Mouse (Mus musculus) embryonic facial prominence, embryonic 14.5 days (tissue): Measurements from ENCODE around the gene Tmem200b. TPM values are rescaled to one million over a fixed set of nuclear protein-coding genes. Genes with fewer than 3 reads are reported as not detected.

ENCODE experiments used
- ATAC-seq: fragments of 200-750 bp; cut with Nextera tagmentation; 2 replicates; pipeline ENCODE4 v1.8.0; 2017; ENCODE audit warnings: low read depth, moderate number of reproducible peaks, moderate TSS enrichment
- DNase-seq: peaks from one replicate; pipeline ENCODE4 v3.0.0-alpha.2; 2015; ENCODE audit warnings: low spot score
- H3K27ac ChIP-seq: fragments of 300-500 bp; sonication (generic); replicated peaks from 2 replicates; pipeline ENCODE4 v1.5.1; 2014; ENCODE audit warnings: low read depth, mild to moderate bottlenecking, low read length, moderate library complexity
- H3K27me3 ChIP-seq: fragments of 300-500 bp; sonication (generic); replicated peaks from 2 replicates; pipeline ENCODE4 v1.6.1; 2014; ENCODE audit warnings: low read length; ENCODE audit not compliant: control insufficient read depth, insufficient read depth
- H3K36me3 ChIP-seq: fragments of 300-500 bp; sonication (generic); 2 replicates; pipeline ENCODE4 v1.6.1; 2014; ENCODE audit warnings: low read length, mixed read lengths; ENCODE audit not compliant: control insufficient read depth, insufficient read depth
- H3K4me1 ChIP-seq: fragments of 300-500 bp; sonication (generic); 2 replicates; pipeline ENCODE4 v1.6.1; 2014; ENCODE audit warnings: antibody characterized with exemption, low read length; ENCODE audit not compliant: control insufficient read depth, insufficient read depth
- H3K4me2 ChIP-seq: fragments of 300-500 bp; sonication (generic); 2 replicates; pipeline ENCODE4 v1.6.1; 2014; ENCODE audit warnings: low read depth, mild to moderate bottlenecking, low read length, moderate library complexity, mixed read lengths
- H3K4me3 ChIP-seq: fragments of 300-500 bp; sonication (generic); 2 replicates; pipeline ENCODE4 v1.5.1; 2014; ENCODE audit warnings: low read depth, mild to moderate bottlenecking, low read length
- H3K9ac ChIP-seq: fragments of 300-500 bp; sonication (generic); 2 replicates; pipeline ENCODE4 v1.6.1; 2014; ENCODE audit warnings: low read depth, mild to moderate bottlenecking, low read length, moderate library complexity, mixed read lengths
- H3K9me3 ChIP-seq: fragments of 300-500 bp; sonication (generic); 2 replicates; pipeline ENCODE4 v1.6.1; 2016; ENCODE audit warnings: low read length; ENCODE audit not compliant: control insufficient read depth
- WGBS: fragments of 180-500 bp; shearing (Covaris S2); extraction: QIAGEN DNeasy Blood & Tissue Kit; methylation state at CpG from one replicate; pipeline ENCODE4 v1.1.7; 2014; 5-methylcytosine and 5-hydroxymethylcytosine counted together
- polyA plus RNA-seq: library from polyadenylated mRNA; unstranded; fragments of >200 nt; fragmentation: Nextera tagmentation; extraction: Ambion mirVana; gene quantifications from 2 replicates; pipeline ENCODE4 v1.2.1, GENCODE M21; 2014

Tmem200b gene
- polyA plus RNA-seq, 1 experiment from 2014 or later, result 6.9 TPM

DNA sequence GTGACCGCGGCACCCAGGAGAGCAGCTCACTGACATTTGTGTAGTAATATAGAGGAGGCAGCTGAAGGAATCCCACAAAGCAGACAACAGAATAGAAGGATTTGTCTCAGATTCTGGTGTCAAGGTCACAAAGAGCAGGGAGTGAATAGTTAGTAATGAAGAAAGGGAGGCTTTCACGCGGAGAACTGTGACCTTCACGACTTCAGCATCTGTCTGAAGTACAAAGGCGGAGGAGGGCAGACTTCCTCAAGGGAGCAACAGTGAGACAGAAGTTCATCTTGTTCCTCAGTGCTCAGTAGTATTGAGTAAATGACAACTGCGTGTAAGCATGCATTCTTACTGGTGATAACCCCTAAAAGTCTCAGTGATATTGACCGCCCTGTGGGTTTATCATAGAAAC is 29.1 kb downstream of the Tmem200b start:
- Histone ChIP-seq H3K9me3 (no peaks in the 10 kb centered on the region), H3K4me2 (no peak overlapping the region), H3K9ac (no peak overlapping the region), H3K4me1 (no peaks in the 10 kb centered on the region), H3K36me3 (peaks cover 19% of the 10 kb centered on the region; the same call in 1 of the 2 replicates), H3K4me3 (no peak overlapping the region), H3K27ac (no peak overlapping the region), H3K27me3 (no peaks in the 10 kb centered on the region)
- DNase-seq (no peak), ATAC-seq (no peak)
- WGBS, result 78% methylated on average over 8 of the region's 8 CpGs

GRCm38 (mm10) chr4:131957161-131957560 is 35.6 kb downstream of the Tmem200b start:
- 79% methylated on average over 3 of the region's 3 CpGs for WGBS
- Histone ChIP-seq H3K9me3 (no peaks in the 10 kb centered on the region), H3K9ac (no peak overlapping the region), H3K27ac (no peak overlapping the region), H3K27me3 (no peaks in the 10 kb centered on the region), H3K36me3 (peaks cover 33% of the 10 kb centered on the region), H3K4me2 (no peak overlapping the region), H3K4me1 (no peaks in the 10 kb centered on the region), H3K4me3 (no peak overlapping the region)
- no peak for DNase-seq
- ATAC-seq, result no peak

DNA sequence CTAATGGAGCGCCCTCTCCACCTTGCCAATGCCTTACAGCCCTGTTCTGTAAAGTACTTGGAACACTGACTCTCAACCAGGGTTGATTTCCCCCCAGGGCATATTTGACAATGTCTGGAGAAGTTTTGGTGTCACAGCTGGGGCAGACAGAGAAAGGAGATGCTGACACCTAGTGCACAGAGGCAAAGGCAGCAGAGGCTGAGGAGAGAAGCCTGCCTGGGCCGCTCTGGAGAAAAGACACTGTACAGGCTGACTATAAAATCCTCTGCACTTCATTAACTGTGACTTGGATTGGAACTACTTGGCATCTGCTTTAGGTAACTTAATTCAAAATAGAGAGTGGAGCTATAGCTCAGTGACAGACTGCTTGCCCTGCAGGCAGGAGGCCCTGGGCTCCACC is 47.3 kb downstream of the Tmem200b start:
- DNase-seq (peak; percentile 54), ATAC-seq (peak; percentile 62)
- Histone ChIP-seq H3K9ac (no peak overlapping the region), H3K9me3 (no peaks in the 10 kb centered on the region), H3K27ac (no peak overlapping the region), H3K4me2 (no peak overlapping the region), H3K27me3 (no peaks in the 10 kb centered on the region), H3K4me3 (no peak overlapping the region), H3K36me3 (peaks cover 63% of the 10 kb centered on the region), H3K4me1 (no peaks in the 10 kb centered on the region)
- 76% methylated on average over 2 of the region's 2 CpGs for WGBS

DNA sequence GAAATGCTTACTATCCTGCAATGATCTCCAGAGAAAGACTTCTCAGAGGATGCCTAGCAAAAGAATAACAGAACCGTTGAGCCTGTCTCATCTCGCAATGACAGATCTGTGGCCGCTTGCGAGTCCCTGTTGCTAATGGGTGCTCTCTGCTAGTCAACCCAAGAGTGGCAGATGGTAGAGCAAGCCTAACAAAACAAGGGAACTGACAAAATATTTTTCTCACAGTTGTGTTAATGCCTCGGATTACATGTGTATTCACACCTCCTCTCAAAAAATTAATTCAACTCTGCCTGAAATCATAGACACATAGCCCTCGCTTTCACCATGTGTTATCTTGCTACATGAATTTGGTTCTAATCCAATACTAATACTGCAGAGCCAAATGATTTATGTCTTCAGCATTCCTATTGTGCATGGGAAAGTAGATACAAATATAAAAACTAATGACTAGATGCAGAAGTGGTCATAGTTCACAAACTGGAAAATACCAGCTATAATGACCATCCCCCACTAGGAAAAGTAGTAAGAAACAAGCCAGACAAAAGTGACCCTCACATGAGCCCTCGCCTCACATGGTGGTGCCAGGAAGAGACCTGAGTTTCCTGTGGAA is 48.8 kb downstream of the Tmem200b start:
- ATAC-seq, result no peak
- no peak overlapping the region for H3K4me3 ChIP-seq
- H3K27ac ChIP-seq, result no peak overlapping the region
- no peaks in the 10 kb centered on the region for H3K27me3 ChIP-seq
- H3K9me3 ChIP-seq, result no peaks in the 10 kb centered on the region
- H3K36me3 ChIP-seq, result peaks cover 64% of the 10 kb centered on the region
- no peak overlapping the region for H3K9ac ChIP-seq
- 83% methylated on average over 7 of the region's 7 CpGs for WGBS
- no peaks in the 10 kb centered on the region for H3K4me1 ChIP-seq
- DNase-seq, result no peak
- no peak overlapping the region for H3K4me2 ChIP-seq

Other genes with a start within 250 kb of the Tmem200b start
- gene Ptpru, start 83.5 kb upstream of the Tmem200b start, polyA plus RNA-seq, result 21.6 and 22.5 TPM in 2 replicates
- gene Mecr, start 78.3 kb upstream of the Tmem200b start, polyA plus RNA-seq, result 34.3 and 35.4 TPM in 2 replicates
- gene Srsf4, start 48.2 kb upstream of the Tmem200b start, polyA plus RNA-seq, result 87.3 and 96.8 TPM in 2 replicates
- 0.07 and 0.14 TPM in 2 replicates for gene Gm10300, start 152.9 kb downstream of the Tmem200b start, polyA plus RNA-seq
- 64.9 and 65.1 TPM in 2 replicates for gene Epb41, start 153.6 kb downstream of the Tmem200b start, polyA plus RNA-seq
- gene Oprd1, start 222.7 kb downstream of the Tmem200b start, polyA plus RNA-seq, result 0.19 and 0.26 TPM in 2 replicates